Mouse (Mus musculus): ENCODE data around the gene Tgm2.

Gene Tgm2

DNA sequence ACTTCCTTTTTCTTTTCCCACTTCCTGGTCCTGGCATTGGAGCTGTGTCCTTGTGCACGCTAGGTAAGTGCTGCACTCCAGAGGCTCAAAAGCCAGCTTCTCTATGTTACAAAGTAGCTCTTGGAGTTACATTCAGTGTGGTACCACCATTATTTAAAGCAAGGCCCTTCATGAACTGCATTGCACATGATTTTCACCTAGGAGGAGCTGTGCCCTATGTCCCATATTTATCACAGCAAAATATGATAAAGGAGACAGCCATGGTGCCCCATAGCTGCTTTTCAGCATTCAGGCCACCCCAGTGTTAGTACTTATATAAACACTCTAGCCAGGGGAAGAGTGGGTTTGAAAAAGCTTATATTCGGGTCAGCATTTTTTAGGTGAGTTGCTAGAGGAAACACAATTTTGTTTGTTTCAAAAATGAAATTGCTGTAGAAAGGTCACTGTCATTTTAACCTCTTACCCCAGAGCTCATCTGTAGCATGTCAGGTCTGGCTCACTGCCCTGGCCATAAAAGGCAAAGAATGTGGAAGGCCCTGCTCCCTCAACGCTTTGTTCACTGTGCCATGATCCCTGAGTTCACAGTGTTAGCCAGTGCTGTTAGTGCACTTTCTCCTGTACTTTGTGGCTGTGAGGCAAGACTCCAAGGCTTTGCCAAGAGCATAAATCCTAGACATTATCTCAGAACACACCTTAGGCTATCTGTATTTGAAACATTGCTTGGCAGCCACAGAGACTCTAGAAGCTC lies 75.2 kb downstream of the Tgm2 start:
- DNase-seq (ENCODE audit: low read depth, low spot score), result no peak

GRCm38 (mm10) chr2:158068444-158068971 lies 77.7 kb downstream of the Tgm2 start:
- DNase-seq (ENCODE audit: low read depth, low spot score), result no peak

DNA sequence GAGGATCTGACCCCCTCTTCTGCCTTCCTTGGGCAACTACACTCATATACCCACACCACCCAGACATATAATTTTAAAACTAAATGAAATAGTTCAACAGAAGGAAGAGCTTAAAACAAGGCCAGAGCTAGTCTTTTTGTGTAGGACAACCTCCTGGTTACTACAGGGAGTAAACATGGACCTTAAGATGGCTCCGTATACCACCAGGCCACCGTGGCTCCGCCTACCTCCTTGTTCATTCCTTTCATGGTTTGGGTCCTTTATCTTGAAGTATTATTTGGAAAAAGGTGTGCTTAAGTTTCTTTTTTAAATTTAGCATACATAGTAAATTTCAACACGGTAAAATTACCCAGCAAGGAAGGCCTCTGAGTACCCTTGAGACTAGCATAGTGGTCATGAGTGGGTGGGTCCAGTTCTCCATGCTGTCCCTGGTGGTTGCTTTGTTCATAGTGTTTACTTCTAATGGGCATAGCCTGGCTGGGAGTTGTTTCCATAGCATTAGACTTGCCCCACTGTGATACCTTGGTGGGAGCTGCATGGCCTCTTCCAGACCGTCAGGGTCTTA lies 78.9 kb downstream of the Tgm2 start:
- DNase-seq (ENCODE audit: low read depth, low spot score), result no peak

DNA sequence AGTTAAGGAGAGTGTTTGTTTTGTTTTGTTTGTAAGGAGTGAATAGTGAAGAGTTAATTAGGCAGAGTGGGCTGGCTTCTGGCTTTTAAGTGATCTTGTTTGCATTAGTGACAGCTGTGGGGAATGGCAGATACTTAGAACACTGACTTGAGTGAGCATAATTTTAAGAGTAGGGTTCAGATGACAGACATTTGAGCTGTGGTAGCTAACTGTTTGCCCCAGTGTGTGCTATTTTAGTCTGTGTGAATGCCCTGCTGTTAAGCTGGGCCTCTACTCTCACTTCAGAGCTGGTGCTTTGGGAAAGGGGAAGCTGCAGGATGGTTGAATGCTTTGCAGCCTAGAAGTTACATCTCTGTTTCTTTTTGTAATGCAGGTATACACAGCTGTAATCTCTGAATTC lies 79.8 kb downstream of the Tgm2 start:
- DNase-seq (ENCODE audit: low read depth, low spot score), result peak; percentile 62

Measured in A20 (cell line).